Mouse (Mus musculus): ENCODE results near the gene Znhit3.

Znhit3 gene

GRCm38 (mm10) chr11:84873042-84873833 lies 42.9 kb downstream of the Znhit3 start:
- no peak for DNase-seq (ENCODE audit: low spot score)

- DNase-seq (ENCODE audit: low spot score) = no peak
These were observed 44.6 kb downstream of the Znhit3 start for GRCm38 (mm10) chr11:84871548-84872069.

- no peak for DNase-seq (ENCODE audit: low spot score)
These were observed 45.1 kb downstream of the Znhit3 start for GRCm38 (mm10) chr11:84871046-84871445.

DNA sequence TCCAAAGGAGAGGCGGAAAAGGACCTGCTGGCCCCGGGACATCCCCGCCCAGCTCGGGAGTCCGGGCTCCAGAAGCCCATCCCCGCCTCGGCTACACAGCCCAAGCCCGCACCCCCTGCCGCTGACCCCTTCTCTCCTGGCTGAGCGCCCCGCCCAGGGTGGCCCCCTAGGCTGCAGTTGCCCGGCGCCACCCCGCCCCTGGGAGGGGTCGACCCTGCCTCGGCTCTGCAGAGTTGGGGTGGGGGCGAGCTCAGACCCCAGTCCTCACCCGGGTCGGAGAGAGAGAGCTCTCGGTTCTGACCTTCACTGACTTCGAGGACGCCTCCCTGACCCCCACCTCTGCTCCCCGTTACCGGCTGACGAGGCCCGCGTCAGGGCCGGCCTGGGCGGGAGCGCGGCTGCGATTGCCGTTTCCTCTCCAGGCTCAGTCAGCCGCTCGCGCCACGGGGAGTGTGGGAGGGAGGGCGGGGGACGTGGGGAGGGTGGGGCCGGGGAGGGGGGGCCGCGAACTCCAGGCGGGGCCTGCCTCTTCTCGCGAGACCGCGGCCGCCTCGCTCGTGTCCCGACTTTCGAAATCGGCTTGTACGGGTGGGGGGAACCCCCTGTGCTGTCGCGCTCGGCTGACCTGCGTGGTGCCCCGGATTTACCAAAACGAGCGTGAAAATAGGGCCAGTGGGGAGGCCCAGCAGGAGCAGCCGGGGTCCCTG lies 45.7 kb downstream of the Znhit3 start, which contains the start of gene Ggnbp2:
Ggnbp2 (minus strand) TSS at position 481 of the 707 bp plus-strand sequence.
- peak; percentile 86 for DNase-seq (ENCODE audit: low spot score)

DNA sequence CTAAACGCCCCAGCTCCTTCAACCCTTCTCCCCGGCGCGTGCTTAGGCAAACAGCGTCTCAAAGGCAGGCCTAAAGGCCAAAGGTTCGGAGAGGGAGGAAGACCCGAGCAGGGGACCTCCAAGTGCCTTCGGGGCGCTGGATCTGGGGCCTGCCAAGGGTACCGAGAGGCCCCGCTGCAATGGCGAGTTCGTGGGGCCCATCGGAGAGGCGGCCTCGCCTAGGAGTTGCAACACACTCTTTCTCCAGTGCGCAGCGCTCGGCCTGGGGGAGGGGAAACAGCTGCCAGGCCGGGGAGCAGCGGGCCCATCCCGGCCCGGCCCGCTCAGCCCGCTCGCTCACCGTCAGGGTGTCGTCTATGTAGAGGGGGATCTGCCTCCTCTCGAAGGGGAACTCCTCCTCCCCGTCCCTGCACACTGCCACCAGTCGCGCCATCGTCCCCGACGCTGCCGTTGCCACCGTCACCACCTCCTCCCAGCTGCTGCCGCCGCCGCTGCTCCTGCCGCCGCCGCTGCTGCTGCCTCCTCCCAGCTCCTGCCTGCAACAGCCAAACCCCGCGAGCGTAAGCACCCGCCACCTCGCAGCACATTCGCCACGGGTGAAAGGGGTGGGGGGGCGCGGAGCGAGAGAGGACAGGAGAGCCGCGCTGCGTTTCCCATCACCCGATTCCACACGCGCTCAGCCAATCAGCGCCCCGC lies 46.5 kb downstream of the Znhit3 start:
- DNase-seq (ENCODE audit: low spot score) = peak; percentile 79

DNA sequence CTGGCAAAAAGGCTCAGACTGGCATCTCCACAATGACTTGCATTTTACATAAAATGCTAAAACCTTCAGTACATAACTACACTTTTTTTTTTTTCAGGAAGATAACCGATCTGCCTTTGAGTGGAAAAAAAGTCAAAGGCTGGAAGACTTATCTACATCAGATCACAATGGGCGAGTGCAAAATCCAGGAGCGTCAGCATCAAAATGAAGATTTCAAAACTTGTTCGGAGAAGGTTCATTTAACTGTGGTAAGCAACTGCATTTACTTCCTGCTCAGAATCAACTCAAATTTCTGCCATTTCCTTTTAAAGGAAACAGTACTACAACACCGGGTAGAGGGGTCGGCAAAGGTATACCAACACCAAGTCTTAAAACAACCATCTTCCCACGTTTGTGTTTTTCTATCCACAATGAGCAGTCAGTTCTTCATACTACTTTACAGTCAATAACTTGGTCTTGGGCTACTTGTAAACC lies 47.3 kb downstream of the Znhit3 start:
- no peak for DNase-seq (ENCODE audit: low spot score)

- no peak for DNase-seq (ENCODE audit: low spot score)
These were observed 48.6 kb downstream of the Znhit3 start for GRCm38 (mm10) chr11:84867586-84867985.

DNA sequence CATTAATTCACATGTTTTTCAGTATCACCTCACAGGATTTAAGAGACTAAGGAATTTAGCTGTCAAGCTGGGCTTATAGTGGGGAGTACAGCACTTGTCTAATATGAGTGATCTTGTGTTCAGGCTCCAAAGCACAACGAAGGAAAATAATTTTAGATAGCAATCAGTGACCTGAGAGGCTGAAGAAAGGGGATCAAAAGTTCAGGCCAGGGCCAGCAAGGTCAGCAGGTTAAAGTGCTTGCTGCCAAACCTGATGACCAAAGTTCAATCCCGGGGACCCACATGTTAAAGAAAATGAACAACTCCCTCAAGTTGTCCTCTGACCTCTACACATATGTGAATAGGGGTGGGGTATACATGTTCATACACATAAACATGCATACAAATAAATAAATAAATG lies 50.9 kb downstream of the Znhit3 start:
- DNase-seq (ENCODE audit: low spot score) = no peak
